Mouse (Mus musculus): ENCODE results near the gene Mtmr3. TPM values are rescaled to one million over a fixed set of nuclear protein-coding genes. Genes with fewer than 3 reads are reported as not detected.

Gene Mtmr3
- total RNA-seq, 2 experiments from 2014 or later: 45.6 to 50.1 TPM

GRCm38 (mm10) chr11:4522142-4522664 lies 72.5 kb downstream of the Mtmr3 start:
- no peak for DNase-seq

GRCm38 (mm10) chr11:4518981-4519380 lies 75.7 kb downstream of the Mtmr3 start:
- DNase-seq: no peak

- DNase-seq: no peak
Measured at GRCm38 (mm10) chr11:4507421-4507820, 87.2 kb downstream of the Mtmr3 start.

- DNase-seq: no peak
Measured at GRCm38 (mm10) chr11:4506486-4506885, 88.2 kb downstream of the Mtmr3 start.

GRCm38 (mm10) chr11:4502206-4502605 lies 92.5 kb downstream of the Mtmr3 start:
- DNase-seq: no peak

- DNase-seq: no peak
Measured at GRCm38 (mm10) chr11:4500826-4501225, 93.8 kb downstream of the Mtmr3 start.

- DNase-seq: no peak
Measured at GRCm38 (mm10) chr11:4500261-4500660, 94.4 kb downstream of the Mtmr3 start.

- no peak for DNase-seq
Measured at GRCm38 (mm10) chr11:4499456-4499855, 95.2 kb downstream of the Mtmr3 start.

GRCm38 (mm10) chr11:4498774-4499173 lies 95.9 kb downstream of the Mtmr3 start:
- DNase-seq: no peak

- no peak for DNase-seq
Measured at GRCm38 (mm10) chr11:4497501-4498118, 97.1 kb downstream of the Mtmr3 start.

- no peak for DNase-seq
Measured at GRCm38 (mm10) chr11:4495021-4495540, 99.6 kb downstream of the Mtmr3 start.

- no peak for DNase-seq
Measured at GRCm38 (mm10) chr11:4489207-4489606, 105.5 kb downstream of the Mtmr3 start.

GRCm38 (mm10) chr11:4488798-4489197 lies 105.9 kb downstream of the Mtmr3 start:
- no peak for DNase-seq

GRCm38 (mm10) chr11:4488367-4488766 lies 106.3 kb downstream of the Mtmr3 start:
- no peak for DNase-seq

- no peak for DNase-seq
Measured at GRCm38 (mm10) chr11:4487401-4487965, 107.2 kb downstream of the Mtmr3 start.

GRCm38 (mm10) chr11:4484541-4484940 lies 110.1 kb downstream of the Mtmr3 start:
- DNase-seq: no peak

GRCm38 (mm10) chr11:4482641-4483040 lies 112.0 kb downstream of the Mtmr3 start:
- no peak for DNase-seq

GRCm38 (mm10) chr11:4476184-4476697 lies 118.4 kb downstream of the Mtmr3 start:
- DNase-seq: no peak

- DNase-seq: no peak
Measured at GRCm38 (mm10) chr11:4472464-4473179, 122.0 kb downstream of the Mtmr3 start.

- no peak for DNase-seq
Measured at GRCm38 (mm10) chr11:4471734-4472133, 122.9 kb downstream of the Mtmr3 start.

GRCm38 (mm10) chr11:4471251-4471650 lies 123.4 kb downstream of the Mtmr3 start:
- no peak for DNase-seq

- no peak for DNase-seq
Measured at GRCm38 (mm10) chr11:4469091-4469490, 125.6 kb downstream of the Mtmr3 start.

- no peak for DNase-seq
Measured at GRCm38 (mm10) chr11:4467436-4467835, 127.2 kb downstream of the Mtmr3 start.
